Mouse (Mus musculus) forebrain, embryonic 11.5 days (tissue): ENCODE data around the gene Maml2. TPM values are rescaled to one million over a fixed set of nuclear protein-coding genes. Genes with fewer than 3 reads are reported as not detected.

Experiments used
- ATAC-seq: fragments of 200-750 bp; cut with Nextera tagmentation; replicated peaks from 2 replicates; pipeline ENCODE4 v1.8.0; 2017; ENCODE audit warnings: moderate TSS enrichment; ENCODE audit not compliant: low FRiP score
- DNase-seq: peaks from one replicate; pipeline ENCODE4 v3.0.0-alpha.2; 2017; ENCODE audit warnings: low spot score
- H3K27ac ChIP-seq: fragments of 300-500 bp; sonication (generic); 2 replicates; pipeline ENCODE4 v1.5.1; 2014; ENCODE audit warnings: low read depth, low read length
- H3K27me3 ChIP-seq: fragments of 300-500 bp; sonication (generic); 2 replicates; pipeline ENCODE4 v1.6.1; 2014; ENCODE audit warnings: mild to moderate bottlenecking, low read length, mixed read lengths; ENCODE audit not compliant: control insufficient read depth, insufficient read depth
- H3K36me3 ChIP-seq: fragments of 300-500 bp; sonication (generic); 2 replicates; pipeline ENCODE4 v1.6.1; 2014; ENCODE audit warnings: mild to moderate bottlenecking, low read length, moderate library complexity, mixed read lengths; ENCODE audit not compliant: control insufficient read depth, insufficient read depth
- H3K4me1 ChIP-seq: fragments of 300-500 bp; sonication (generic); replicated peaks from 2 replicates; pipeline ENCODE4 v1.6.1; 2014; ENCODE audit warnings: low read length, mixed read lengths; ENCODE audit not compliant: control insufficient read depth, insufficient read depth
- H3K4me2 ChIP-seq: fragments of 300-500 bp; sonication (generic); 2 replicates; pipeline ENCODE4 v1.6.1; 2014; ENCODE audit warnings: low read depth, mild to moderate bottlenecking, low read length, moderate library complexity, mixed read lengths; ENCODE audit not compliant: severe bottlenecking
- H3K4me3 ChIP-seq: fragments of 300-500 bp; sonication (generic); 2 replicates; pipeline ENCODE4 v1.5.1; 2014; ENCODE audit warnings: low read depth, low read length
- H3K9ac ChIP-seq: fragments of 300-500 bp; sonication (generic); 2 replicates; pipeline ENCODE4 v1.6.1; 2014; ENCODE audit warnings: low read length
- H3K9me3 ChIP-seq: fragments of 300-500 bp; sonication (generic); 2 replicates; pipeline ENCODE4 v1.6.1; 2016; ENCODE audit warnings: low read length, mixed read lengths; ENCODE audit not compliant: control insufficient read depth
- WGBS: fragments of 180-500 bp; shearing (Covaris S2); extraction: QIAGEN DNeasy Blood & Tissue Kit; methylation state at CpG from one replicate; pipeline ENCODE4 v1.1.7; 2014; 5-methylcytosine and 5-hydroxymethylcytosine counted together
- polyA plus RNA-seq: library from polyadenylated mRNA; unstranded; fragments of >200 nt; fragmentation: Nextera tagmentation; extraction: Ambion mirVana; gene quantifications from 2 replicates; pipeline ENCODE4 v1.2.1, GENCODE M21; 2014

Gene Maml2
- polyA plus RNA-seq, 1 experiment from 2014 or later: 9.8 TPM

DNA sequence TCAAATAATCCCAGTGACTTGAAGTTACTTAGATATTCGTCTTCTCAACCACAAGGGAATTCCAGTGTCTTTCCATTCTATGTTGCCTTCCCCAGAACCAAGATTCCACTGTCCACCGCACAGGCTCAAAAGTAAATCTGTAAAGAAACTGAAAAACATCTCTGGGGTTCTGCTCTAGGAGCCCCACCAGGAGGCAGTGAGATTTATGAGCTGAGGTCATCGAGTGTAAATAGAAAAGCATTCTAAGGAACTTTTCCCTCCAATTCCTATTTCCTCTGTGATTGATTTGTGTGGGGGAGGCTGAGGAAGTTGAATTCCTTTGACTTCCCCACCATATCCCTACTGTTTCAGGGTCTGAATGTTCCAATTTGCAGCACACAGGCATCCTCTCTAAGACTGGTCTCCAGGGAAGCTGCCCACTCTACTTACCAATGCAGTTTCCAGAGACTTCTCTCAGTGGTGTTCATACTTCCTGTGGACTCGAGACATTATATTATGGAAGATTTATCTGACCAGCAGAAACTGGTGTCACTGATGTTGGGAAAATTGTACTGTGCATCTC, 261.1 kb downstream of the Maml2 start:
- 80% methylated on average over 4 of the region's 4 CpGs for WGBS
- Histone ChIP-seq H3K27me3 (no peaks in the 10 kb centered on the region), H3K4me1 (0 out of 2 replicates have a peak, but pooled peaks cover 2% of the 10 kb centered on the region), H3K4me3 (no peak overlapping the region), H3K36me3 (no peaks in the 10 kb centered on the region), H3K4me2 (no peak overlapping the region), H3K27ac (no peak overlapping the region), H3K9ac (no peak overlapping the region), H3K9me3 (no peaks in the 10 kb centered on the region)
- ATAC-seq (no peak), DNase-seq (no peak)

DNA sequence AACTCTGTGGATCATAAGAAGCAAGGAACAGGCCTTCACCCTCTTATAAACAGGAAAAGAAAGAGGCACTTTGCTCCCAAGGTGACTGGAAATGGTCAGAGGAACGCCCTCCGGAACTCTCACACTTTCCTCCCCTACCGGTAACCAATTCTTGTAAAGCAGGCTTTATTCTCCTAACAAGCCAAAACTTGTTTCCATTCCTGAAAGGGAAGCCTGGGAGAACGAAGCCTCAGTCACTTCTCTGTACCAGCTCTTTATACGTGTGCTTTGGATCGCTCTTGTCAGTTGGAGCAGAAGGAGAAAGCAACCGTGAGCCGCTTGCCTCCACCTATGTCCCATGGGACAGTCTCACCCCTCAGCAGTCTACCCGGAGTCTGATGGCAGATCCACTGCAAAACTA, 262.9 kb downstream of the Maml2 start:
- Histone ChIP-seq H3K4me3 (no peak overlapping the region), H3K27ac (no peak overlapping the region), H3K9ac (no peak overlapping the region), H3K36me3 (no peaks in the 10 kb centered on the region), H3K4me1 (0 out of 2 replicates have a peak, but pooled peaks cover 3% of the 10 kb centered on the region), H3K27me3 (no peaks in the 10 kb centered on the region), H3K9me3 (no peaks in the 10 kb centered on the region), H3K4me2 (no peak overlapping the region)
- ATAC-seq: no peak
- 81% methylated on average over 9 of the region's 9 CpGs for WGBS
- no peak for DNase-seq

DNA sequence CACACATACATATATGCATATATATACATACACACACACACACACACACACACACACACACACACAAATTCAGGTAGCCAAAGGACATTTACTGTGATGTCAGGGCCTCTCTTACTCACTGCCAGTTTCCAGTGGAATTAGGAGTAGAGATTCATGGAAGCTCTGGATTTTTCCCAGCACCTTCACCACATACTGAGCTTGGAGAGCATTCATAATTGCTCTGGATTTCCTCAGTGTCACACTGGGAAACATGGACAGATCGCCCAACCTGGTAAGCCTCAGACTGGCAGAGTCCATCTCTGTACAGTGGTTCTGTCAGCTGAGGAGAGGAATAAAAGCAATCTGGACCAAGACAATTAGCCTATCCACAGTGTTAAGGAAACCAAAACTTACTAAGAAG, 263.6 kb downstream of the Maml2 start:
- no peak for ATAC-seq
- DNase-seq: no peak
- Histone ChIP-seq H3K27ac (no peak overlapping the region), H3K4me1 (0 out of 2 replicates have a peak, but pooled peaks cover 3% of the 10 kb centered on the region), H3K27me3 (no peaks in the 10 kb centered on the region), H3K9ac (no peak overlapping the region), H3K4me3 (no peak overlapping the region), H3K9me3 (no peaks in the 10 kb centered on the region), H3K4me2 (no peak overlapping the region), H3K36me3 (no peaks in the 10 kb centered on the region)
- 89% methylated on average over 1 of the region's 1 CpGs for WGBS

DNA sequence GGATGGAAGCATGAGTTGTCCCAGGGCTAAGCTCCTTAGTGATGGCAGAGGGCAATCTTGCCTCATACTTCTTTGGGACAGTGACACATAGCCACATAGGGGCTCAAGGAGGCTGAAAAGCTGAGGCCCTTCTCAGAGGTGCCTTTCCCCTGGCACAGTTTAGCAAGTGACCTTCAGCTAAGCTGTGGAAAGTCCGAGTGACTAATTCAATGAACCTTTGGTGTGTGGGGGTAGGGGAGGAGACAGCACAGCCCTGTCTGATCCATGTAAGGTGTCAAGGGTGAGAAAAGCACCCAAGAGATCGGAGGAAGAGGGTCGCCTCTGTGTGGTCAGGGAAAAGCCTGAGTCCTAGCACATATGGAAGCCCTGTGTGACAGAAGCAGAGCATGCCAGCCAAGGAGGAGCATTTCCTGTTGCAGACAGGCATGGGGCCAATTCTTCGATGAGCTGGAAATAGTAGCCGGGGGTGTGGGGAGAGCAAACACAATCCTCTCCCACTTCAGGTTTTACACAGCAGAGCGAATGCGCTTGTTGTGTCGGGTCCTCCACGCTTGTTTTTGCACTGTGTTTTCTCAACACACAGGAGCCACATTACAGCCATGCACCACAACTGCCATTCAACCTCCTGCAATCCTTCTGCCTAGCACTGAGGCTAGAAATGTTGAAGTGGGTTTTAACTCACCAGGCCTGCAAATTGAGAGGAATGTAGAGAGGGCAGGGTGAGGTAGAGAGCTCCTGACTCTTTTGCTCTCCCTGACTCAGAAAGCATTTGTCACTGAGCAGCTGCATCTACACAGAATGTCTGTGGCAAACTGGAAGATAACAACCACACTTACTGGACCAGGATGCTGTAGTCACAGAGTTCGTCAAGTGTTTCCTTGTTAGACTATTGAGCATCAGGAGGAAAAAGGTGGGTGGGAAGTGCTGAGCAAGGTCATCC, 266.0 kb downstream of the Maml2 start:
- DNase-seq: no peak
- H3K27ac ChIP-seq: no peak overlapping the region
- no peak overlapping the region for H3K4me3 ChIP-seq
- 79% methylated on average over 10 of the region's 10 CpGs for WGBS
- H3K4me1 ChIP-seq: 0 out of 2 replicates have a peak, but pooled peaks cover 3% of the 10 kb centered on the region
- no peak overlapping the region for H3K4me2 ChIP-seq
- no peaks in the 10 kb centered on the region for H3K9me3 ChIP-seq
- H3K9ac ChIP-seq: no peak overlapping the region
- H3K27me3 ChIP-seq: no peaks in the 10 kb centered on the region
- no peak for ATAC-seq
- no peaks in the 10 kb centered on the region for H3K36me3 ChIP-seq

DNA sequence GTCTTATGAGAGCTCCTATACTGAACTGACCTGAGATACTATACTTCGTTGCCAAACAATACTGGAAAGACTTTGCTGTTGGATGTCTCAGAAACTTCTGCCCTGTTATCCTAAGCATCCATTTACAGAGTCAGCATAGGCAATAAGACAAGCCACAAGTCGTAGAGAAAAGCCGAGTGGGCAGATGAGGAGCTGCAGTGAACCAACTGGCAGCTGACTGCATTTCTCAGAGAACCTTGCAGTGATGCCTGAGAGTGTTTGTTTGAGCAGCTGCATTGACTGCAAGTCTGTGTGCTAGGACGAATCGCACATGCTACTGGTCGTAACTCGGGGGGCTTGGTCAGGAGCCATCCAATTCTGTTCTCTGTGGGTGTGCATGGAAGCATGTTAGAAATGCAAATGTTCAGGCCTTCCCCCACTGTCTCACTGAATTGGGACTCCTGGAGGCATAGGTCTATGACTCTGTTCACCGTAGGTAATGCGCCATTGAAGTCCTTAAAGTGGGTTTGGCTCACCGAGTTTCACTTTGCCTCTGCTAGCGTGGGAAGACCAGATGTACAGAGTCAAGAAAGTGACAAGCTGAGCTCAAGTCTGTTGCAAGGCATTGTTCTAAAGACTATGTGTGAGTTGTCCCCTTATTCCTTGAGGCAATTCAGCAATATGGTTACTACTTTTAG, 267.7 kb downstream of the Maml2 start:
- Histone ChIP-seq H3K9me3 (no peaks in the 10 kb centered on the region), H3K27me3 (no peaks in the 10 kb centered on the region), H3K4me2 (no peak overlapping the region), H3K36me3 (no peaks in the 10 kb centered on the region), H3K27ac (no peak overlapping the region), H3K4me3 (no peak overlapping the region), H3K9ac (no peak overlapping the region), H3K4me1 (0 out of 2 replicates have a peak, but pooled peaks cover 3% of the 10 kb centered on the region)
- DNase-seq (no peak), ATAC-seq (0 out of 2 replicates have a peak, but pooled peaks have one; percentile 7)
- 64% methylated on average over 11 of the region's 11 CpGs for WGBS

DNA sequence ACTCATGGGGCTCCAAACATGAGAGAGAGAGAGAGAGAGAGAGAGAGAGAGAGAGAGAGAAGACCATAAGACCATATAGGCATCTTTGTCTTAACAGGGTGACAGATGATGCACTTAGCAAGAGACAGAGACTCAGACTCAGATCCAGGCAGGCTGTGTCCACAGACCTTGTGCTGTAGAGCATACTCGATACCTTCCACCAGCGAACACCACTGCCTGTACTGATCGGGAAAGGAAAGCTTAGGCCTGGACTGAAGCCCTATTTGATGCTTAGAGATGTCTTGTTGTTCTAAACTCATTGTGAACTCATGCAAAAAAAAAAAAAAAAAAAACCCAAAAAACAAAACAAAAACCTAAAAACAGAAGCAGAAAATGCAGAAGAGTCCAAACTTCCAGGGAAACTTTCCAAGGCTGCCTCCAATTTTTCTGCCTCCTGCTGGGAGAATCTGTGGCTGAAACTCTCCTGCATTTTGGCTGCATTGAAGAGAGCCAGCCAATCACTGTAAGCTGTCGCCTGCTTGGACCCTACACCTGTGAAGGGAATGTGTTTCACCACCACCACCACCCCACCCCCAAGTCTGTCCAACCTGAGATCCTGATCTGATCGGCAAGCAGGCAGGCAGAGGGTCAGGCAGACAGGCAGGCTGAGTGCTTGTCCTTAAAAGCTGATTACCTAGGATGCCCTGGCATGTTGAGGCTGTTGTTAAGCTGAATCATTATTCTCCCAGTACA, 268.6 kb downstream of the Maml2 start:
- Histone ChIP-seq H3K4me1 (0 out of 2 replicates have a peak, but pooled peaks cover 3% of the 10 kb centered on the region), H3K27me3 (no peaks in the 10 kb centered on the region), H3K4me2 (no peak overlapping the region), H3K4me3 (no peak overlapping the region), H3K9ac (no peak overlapping the region), H3K9me3 (no peaks in the 10 kb centered on the region), H3K27ac (no peak overlapping the region), H3K36me3 (no peaks in the 10 kb centered on the region)
- WGBS: 91% methylated on average over 5 of the region's 5 CpGs
- ATAC-seq (no peak), DNase-seq (no peak)

DNA sequence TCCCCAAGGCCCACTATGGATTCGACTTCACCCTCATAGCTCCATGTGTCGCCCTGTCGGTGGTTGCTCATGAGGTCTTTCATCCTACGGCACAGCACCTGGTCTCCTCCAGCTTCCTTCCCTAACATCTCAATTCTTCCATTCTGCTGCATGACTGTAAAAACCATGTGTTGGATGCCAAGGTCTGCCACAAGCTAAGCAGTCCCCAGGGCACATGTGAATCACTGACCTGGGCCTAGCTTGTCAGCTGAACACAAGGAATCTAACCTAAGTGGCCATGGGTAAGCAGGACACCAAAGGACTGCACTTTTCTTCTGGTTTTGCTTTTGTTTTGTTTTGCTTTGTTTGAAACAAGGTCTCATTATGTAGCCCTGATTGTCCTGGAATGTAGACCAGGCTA, 271.3 kb downstream of the Maml2 start:
- ATAC-seq (no peak), DNase-seq (no peak)
- Histone ChIP-seq H3K4me3 (no peak overlapping the region), H3K4me1 (0 out of 2 replicates have a peak, but pooled peaks cover 3% of the 10 kb centered on the region), H3K9me3 (no peaks in the 10 kb centered on the region; the same call in 1 of the 2 replicates), H3K9ac (no peak overlapping the region), H3K27ac (no peak overlapping the region), H3K36me3 (no peaks in the 10 kb centered on the region), H3K27me3 (no peaks in the 10 kb centered on the region), H3K4me2 (no peak overlapping the region)
- 89% methylated on average over 4 of the region's 4 CpGs for WGBS

DNA sequence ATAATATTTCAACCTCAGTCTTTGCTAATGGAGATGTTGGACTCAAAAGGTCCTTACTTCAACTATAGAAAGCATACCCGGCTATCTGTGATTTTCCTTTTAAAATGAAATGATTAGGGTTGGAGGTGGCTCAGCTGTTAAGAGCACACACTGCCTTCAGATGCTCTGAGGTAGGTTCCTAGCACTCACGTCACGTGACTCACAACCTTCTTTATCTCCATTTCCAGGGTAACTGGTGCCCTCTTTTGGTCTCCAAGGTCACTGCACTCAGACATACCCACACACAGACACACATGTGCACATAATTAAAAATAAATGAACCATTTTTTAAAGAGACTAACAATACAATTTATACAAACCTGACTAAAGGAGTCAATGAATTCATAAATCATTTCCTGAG, 275.1 kb downstream of the Maml2 start:
- ATAC-seq (no peak), DNase-seq (no peak)
- peaks cover 2% of the 10 kb centered on the region; the same call in 1 of the 2 replicates for H3K4me1 ChIP-seq
- no peak overlapping the region for H3K27ac ChIP-seq
- no peak overlapping the region for H3K4me3 ChIP-seq
- no peaks in the 10 kb centered on the region for H3K36me3 ChIP-seq
- no peaks in the 10 kb centered on the region; the same call in 1 of the 2 replicates for H3K9me3 ChIP-seq
- 92% methylated on average over 3 of the region's 3 CpGs for WGBS
- no peak overlapping the region for H3K9ac ChIP-seq
- peaks cover 3% of the 10 kb centered on the region; the same call in 1 of the 2 replicates for H3K27me3 ChIP-seq
- H3K4me2 ChIP-seq: no peak overlapping the region
